Mouse (Mus musculus) left cerebral cortex, postnatal 36 days (tissue): Measurements from ENCODE around the gene Olfr1423. TPM values are rescaled to one million over a fixed set of nuclear protein-coding genes. Genes with fewer than 3 reads are reported as not detected.
A peak's percentile ranks its signal among the peaks of the same experiment; 100 is the strongest.
"Not testable (repeated sequence)": the region's sequence is repeated elsewhere in the genome, so short reads cannot be mapped to it uniquely, and the experiment has no call there.

Experiments used
- DNase-seq, 2 experiments: peaks; one replicate each; pipeline ENCODE4 v3.0.0; 2021 to 2022; ENCODE audit warnings: low spot score in 2 of 2, mixed read lengths in 1 of 2
- intact Hi-C: fragments of 180-260 bp; cut with DNase I; formaldehyde crosslinking; loops from one replicate; pipeline ENCODE4 v1.15.1; 2025
- total RNA-seq, 2 experiments: library from RNA; stranded (reverse); gene quantifications; 2 replicates each; pipeline ENCODE4 v1.2.3; 2021

The Olfr1423 gene
- total RNA-seq, result not detected

- intact Hi-C loops, result no loop called here
- DNase-seq, result no peak
These were observed at the start of gene Olfr1423 for GRCm38 (mm10) chr19:12041217-12041616. TSS of gene Olfr1423 (minus strand) at chr19:12041317.

DNA sequence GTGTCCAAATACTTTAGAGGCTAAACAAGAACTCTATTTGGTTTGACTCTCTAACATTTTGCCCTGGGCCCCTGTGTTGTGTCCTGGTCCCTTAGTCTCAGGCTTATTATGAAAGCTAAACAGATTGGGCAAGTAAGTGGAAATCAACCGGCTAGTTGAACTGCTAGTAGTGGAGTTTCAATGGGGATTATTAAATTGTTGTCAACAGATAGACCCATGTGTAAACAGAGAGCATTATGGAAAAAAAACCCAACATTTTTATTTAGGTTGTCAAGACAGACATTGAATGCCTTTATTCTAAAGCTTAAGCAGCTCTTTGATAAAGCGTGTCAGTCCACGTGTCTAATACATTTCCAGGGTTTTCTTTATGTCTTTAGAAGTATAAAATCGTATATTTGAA lies 36.5 kb upstream of the Olfr1423 start, which contains the start of gene Olfr1425:
Olfr1425 (minus strand) TSS at position 101 of the 400 bp plus-strand sequence.
- DNase-seq, intact Hi-C loops: not testable (repeated sequence)

GRCm38 (mm10) chr19:12069546-12069945 lies 28.4 kb upstream of the Olfr1423 start:
- intact Hi-C loops, DNase-seq: not testable (repeated sequence)

GRCm38 (mm10) chr19:12067806-12068205 lies 26.7 kb upstream of the Olfr1423 start:
- intact Hi-C loops, DNase-seq: not testable (repeated sequence)

DNA sequence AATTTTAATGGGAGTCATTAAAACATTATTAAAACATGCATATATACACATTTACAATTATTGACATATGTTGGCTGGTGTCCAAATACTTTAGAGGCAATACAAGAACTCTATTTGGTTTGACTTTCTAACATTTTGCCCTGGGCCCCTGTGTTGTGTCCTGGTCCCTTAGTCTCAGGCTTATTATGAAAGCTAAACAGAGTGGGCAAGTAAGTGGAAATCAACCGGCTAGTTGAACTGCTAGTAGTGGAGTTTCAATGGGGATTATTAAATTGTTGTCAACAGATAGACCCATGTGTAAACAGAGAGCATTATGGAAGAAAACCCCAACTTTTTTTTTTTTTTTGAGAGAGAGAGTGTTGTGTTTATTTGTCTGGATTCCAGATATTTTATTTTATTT lies 21.5 kb upstream of the Olfr1423 start, which contains the start of gene Olfr1424:
Olfr1424 (minus strand) TSS at position 101 of the 400 bp plus-strand sequence.
- intact Hi-C loops, DNase-seq: not testable (repeated sequence)

DNA sequence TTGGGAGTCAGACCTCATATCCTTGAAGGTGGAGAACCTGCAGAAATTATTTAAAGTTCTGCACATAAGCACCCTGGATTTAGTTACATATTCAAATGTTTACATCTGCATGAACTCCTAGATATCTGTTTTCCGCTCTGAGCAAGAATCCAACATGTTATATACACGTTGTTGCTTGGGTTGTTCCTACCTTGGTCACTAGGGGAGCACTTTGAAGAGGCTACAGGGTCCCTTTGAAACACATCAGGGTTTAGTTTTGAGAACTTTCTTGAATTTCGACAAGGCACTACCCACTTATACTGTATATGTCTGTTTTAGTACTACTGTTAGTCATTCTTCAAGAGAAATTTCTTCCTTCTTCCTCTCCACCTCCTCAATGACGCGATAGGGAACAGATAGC lies 2.0 kb upstream of the Olfr1423 start:
- intact Hi-C loops, result no loop called here
- no peak for DNase-seq

- intact Hi-C loops, result no loop called here
- no peak for DNase-seq
These were observed 3.4 kb downstream of the Olfr1423 start for GRCm38 (mm10) chr19:12037727-12038126.

- intact Hi-C loops, result no loop called here
- DNase-seq, result no peak
These were observed 14.5 kb downstream of the Olfr1423 start for GRCm38 (mm10) chr19:12026606-12027005.

DNA sequence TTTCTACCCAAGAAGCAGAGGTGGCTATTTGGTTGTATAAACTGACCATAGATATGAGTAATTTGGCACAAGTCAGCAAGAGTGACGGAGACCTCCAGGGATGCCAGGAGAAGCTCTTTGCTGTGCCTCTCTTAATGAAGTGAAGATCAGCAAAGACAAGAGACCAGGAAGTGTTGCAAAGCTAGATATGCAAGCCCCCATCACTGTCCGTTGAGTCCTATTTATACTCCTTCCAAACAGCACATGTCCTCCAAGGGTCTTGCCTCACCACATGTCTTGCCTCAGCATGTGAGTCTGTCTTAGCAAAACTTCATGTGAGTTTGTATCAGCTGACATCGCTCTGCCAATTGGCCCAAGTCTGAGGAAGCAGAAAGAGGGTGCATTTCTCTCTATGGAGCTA lies 15.8 kb downstream of the Olfr1423 start:
- no peak for DNase-seq
- intact Hi-C loops, result no loop called here

DNA sequence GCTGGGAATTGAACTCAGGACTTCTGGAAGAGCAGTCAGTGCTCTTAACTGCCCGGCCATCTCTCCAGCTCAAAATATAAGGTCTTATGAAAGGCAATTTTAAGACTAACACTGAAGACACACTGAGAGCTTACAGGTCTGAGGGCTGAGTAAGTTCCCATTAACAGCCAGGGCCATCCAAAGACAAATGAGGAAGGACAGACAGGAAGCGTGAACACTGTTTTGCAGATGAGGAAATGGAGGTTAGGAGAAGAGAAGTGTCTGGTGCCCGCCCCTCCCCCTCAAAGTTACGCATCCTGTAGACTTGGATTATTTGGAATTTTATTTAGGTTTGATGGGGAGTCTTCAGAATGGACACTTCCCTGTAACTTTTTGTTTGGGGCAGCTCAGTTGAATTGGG lies 17.0 kb downstream of the Olfr1423 start:
- intact Hi-C loops, result no loop called here
- no peak for DNase-seq

GRCm38 (mm10) chr19:12016192-12016591 lies 24.9 kb downstream of the Olfr1423 start:
- DNase-seq, result no peak
- intact Hi-C loops, result no loop called here

- intact Hi-C loops, result no loop called here
These were observed 25.4 kb downstream of the Olfr1423 start for GRCm38 (mm10) chr19:12015708-12016107.

DNA sequence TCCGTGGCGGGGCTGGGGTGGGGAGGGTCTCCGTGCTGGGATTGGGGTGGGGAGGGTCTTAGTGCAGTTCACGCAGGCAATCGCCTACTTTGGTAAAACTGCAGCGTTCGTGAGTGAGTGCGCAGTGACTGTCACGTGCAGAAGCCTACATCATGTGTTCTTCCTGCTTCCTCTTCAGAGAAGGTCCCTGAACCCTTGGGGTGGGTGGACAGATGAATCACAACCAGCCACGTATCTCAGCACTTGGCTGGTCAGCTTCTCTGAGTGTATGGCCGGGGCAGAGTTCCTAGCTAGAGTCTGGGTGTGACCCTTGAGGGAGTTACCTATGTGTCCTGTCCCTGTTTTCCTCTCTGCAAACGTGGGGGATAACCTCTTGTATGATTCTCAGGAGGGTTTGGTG lies 27.9 kb downstream of the Olfr1423 start:
- DNase-seq, result peak; percentile 46 to 52
- intact Hi-C loops, result loop anchor here (5.0 kb wide), 1 partner anchor 784 kb away; the partner anchor contains the start of genes Lpxn and Zfp91

More at GRCm38 (mm10) chr19:12015708-12016107, 25.4 kb downstream of the Olfr1423 start:
- DNase-seq, result no peak

GRCm38 (mm10) chr19:12012615-12013014 lies 28.5 kb downstream of the Olfr1423 start:
- intact Hi-C loops, result loop anchor here (5.0 kb wide), 1 partner anchor 785 kb away; the partner anchor contains the start of genes Lpxn and Zfp91

GRCm38 (mm10) chr19:12011560-12012556 lies 29.3 kb downstream of the Olfr1423 start:
- peak; percentile 85 to 88 for DNase-seq
- intact Hi-C loops, result loop anchor here (5.0 kb wide), 1 partner anchor 785 kb away; the partner anchor contains the start of genes Lpxn and Zfp91

More at GRCm38 (mm10) chr19:12012615-12013014, 28.5 kb downstream of the Olfr1423 start:
- DNase-seq, result no peak

DNA sequence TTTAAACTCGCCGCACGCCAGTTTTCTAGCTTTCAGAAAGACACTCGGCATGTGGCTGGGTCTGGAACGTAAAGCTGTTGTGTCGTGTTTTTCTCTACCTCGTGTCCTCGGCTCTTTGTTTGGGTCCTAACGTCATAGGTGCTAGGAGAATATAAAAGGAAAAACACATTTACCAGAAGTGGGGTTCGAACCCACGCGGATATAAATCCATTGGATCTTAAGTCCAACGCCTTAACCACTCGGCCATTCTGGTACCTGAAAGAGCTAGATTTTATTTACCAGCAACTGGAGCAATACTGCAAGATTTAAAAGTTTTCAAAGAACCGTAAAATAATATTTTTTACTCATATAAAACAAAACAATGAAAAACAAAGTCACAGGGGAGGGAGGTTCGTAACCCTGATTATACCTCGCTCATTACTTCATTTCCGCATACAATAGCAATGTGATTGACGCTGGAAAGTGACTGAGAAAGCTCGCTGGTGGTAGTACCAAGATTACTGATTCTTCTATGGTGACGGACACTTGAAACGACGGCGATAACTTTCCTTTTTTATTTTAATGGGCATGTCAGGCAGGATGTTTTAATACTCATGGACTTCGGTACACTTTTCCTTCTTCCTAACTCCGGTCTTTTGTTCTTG lies 30.1 kb downstream of the Olfr1423 start:
- intact Hi-C loops, result loop anchor here (5.0 kb wide), 1 partner anchor 786 kb away; the partner anchor contains the start of genes Lpxn and Zfp91
- DNase-seq, result peak; percentile 69 to 82

DNA sequence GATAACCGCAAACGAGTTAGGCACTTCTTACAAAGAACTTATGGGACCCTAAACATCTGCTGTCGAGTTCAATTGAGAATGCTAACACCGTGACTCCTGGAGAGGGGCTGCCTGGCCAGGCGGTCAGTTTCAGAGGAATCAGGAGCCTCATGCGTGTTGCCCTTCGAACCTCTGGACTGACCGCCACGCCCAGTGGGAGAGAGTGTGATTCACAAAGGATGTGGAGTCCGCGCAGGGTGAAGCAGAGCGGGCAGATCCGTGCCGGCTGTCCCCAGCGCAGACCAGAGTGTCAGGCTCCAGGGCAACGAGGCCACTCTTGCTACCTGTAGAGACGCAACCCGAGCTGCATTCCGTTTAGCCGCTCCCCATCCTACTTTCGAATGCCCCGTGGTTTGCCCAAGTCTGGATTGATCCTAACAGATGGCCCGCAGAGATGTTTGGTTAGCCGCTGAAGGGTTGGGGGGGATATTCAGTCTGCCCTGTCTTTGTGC lies 30.8 kb downstream of the Olfr1423 start:
- DNase-seq, result peak; percentile 34 to 55
- intact Hi-C loops, result loop anchor here (5.0 kb wide), 1 partner anchor 787 kb away; the partner anchor contains the start of genes Lpxn and Zfp91

- DNase-seq, result peak; percentile 74 to 81
- intact Hi-C loops, result loop anchor here (5.0 to 10.0 kb wide), 5 partner anchors 42 to 788 kb away; partner anchors contain the start of genes Dtx4, Gm4952, Lpxn and Mrpl16
These were observed 31.4 kb downstream of the Olfr1423 start for GRCm38 (mm10) chr19:12009501-12010280.
